Mouse (Mus musculus) ES-Bruce4 (cell line): ENCODE measurements at regions not wholly inside any gene's neighbourhood (a gene's known extent, or its start where the extent isn't known, plus 50 kb on each side); places are given as distances from the start of the nearest gene placed in this dataset.

Experiments used
- H3K27ac ChIP-seq: 2 replicates; pipeline ENCODE4 v1.5.1; 2012; ENCODE audit warnings: low read length, inconsistent platforms; ENCODE audit not compliant: insufficient read depth
- H3K27me3 ChIP-seq: 2 replicates; pipeline ENCODE4 v1.6.1; 2012; ENCODE audit warnings: mild to moderate bottlenecking, low read length, inconsistent platforms; ENCODE audit not compliant: control insufficient read depth, poor library complexity, insufficient read depth, severe bottlenecking
- H3K36me3 ChIP-seq: 2 replicates; pipeline ENCODE4 v1.6.1; 2012; ENCODE audit warnings: inconsistent platforms, mild to moderate bottlenecking, low read length, moderate library complexity; ENCODE audit not compliant: control insufficient read depth, poor library complexity, insufficient read depth, severe bottlenecking
- H3K4me1 ChIP-seq: one replicate; pipeline ENCODE4 v1.8.1; 2011; ENCODE audit warnings: low read length; ENCODE audit not compliant: control insufficient read depth, insufficient read depth
- H3K4me3 ChIP-seq: 2 replicates; pipeline ENCODE4 v1.5.1; 2011; ENCODE audit warnings: low read depth, mild to moderate bottlenecking, low read length
- H3K9ac ChIP-seq: 2 replicates; pipeline ENCODE4 v1.6.1; 2012; ENCODE audit warnings: low read depth, mild to moderate bottlenecking, inconsistent platforms; ENCODE audit not compliant: poor library complexity, severe bottlenecking
- H3K9me3 ChIP-seq: replicated peaks from 2 replicates; pipeline ENCODE4 v1.6.1; 2012; ENCODE audit warnings: mild to moderate bottlenecking, low read length, inconsistent platforms; ENCODE audit not compliant: control insufficient read depth, poor library complexity, insufficient read depth, severe bottlenecking
- CTCF ChIP-seq: IDR thresholded peaks from one replicate; pipeline ENCODE4 v1.8.1; 2011; ENCODE audit warnings: low read depth, low read length
- EP300 ChIP-seq: IDR thresholded peaks from 2 replicates; pipeline ENCODE4 v1.6.1; 2011; ENCODE audit warnings: low read depth, low read length; ENCODE audit not compliant: insufficient read depth
- POLR2A ChIP-seq: IDR thresholded peaks from one replicate; pipeline ENCODE4 v1.8.1; 2011; ENCODE audit warnings: low read length; ENCODE audit not compliant: insufficient read depth

- no peaks in the 10 kb centered on the region for H3K9me3 ChIP-seq
- no peak overlapping the region for H3K4me3 ChIP-seq
- H3K36me3 ChIP-seq: no peaks in the 10 kb centered on the region
- H3K27me3 ChIP-seq: no peaks in the 10 kb centered on the region
- H3K27ac ChIP-seq: no peak overlapping the region
- TF ChIP-seq POLR2A (no peak), CTCF (no peak)
- no peaks in the 10 kb centered on the region for H3K4me1 ChIP-seq
- H3K9ac ChIP-seq: no peak overlapping the region
Observed at GRCm38 (mm10) chr10:84143674-84144343, 296.6 kb downstream of the Nuak1 start.

GRCm38 (mm10) chr10:84144344-84144687, 296.1 kb downstream of the Nuak1 start:
- no peaks in the 10 kb centered on the region for H3K27me3 ChIP-seq
- H3K4me1 ChIP-seq: no peaks in the 10 kb centered on the region
- H3K9me3 ChIP-seq: no peaks in the 10 kb centered on the region
- H3K9ac ChIP-seq: no peak overlapping the region
- no peak overlapping the region for H3K4me3 ChIP-seq
- no peaks in the 10 kb centered on the region for H3K36me3 ChIP-seq
- no peak overlapping the region for H3K27ac ChIP-seq
- TF ChIP-seq EP300 (no peak), POLR2A (no peak), CTCF (no peak)

GRCm38 (mm10) chr10:84147305-84147984, 293.0 kb downstream of the Nuak1 start:
- H3K9me3 ChIP-seq: no peaks in the 10 kb centered on the region

GRCm38 (mm10) chr10:84163752-84164151, 276.6 kb downstream of the Nuak1 start:
- Histone ChIP-seq H3K9me3 (no peaks in the 10 kb centered on the region), H3K4me3 (no peak overlapping the region), H3K9ac (no peak overlapping the region), H3K36me3 (no peaks in the 10 kb centered on the region), H3K27me3 (no peaks in the 10 kb centered on the region), H3K27ac (no peak overlapping the region), H3K4me1 (no peaks in the 10 kb centered on the region)
- TF ChIP-seq EP300: no peak
- TF ChIP-seq POLR2A: no peak
- TF ChIP-seq CTCF: no peak

More at GRCm38 (mm10) chr10:84147305-84147984, 293.0 kb downstream of the Nuak1 start:
- H3K4me3 ChIP-seq: no peak overlapping the region
- H3K27me3 ChIP-seq: no peaks in the 10 kb centered on the region
- no peak overlapping the region for H3K27ac ChIP-seq
- H3K4me1 ChIP-seq: no peaks in the 10 kb centered on the region
- no peak overlapping the region for H3K9ac ChIP-seq
- H3K36me3 ChIP-seq: no peaks in the 10 kb centered on the region
- no peak for TF ChIP-seq EP300
- no peak for TF ChIP-seq CTCF
- no peak for TF ChIP-seq POLR2A

- Histone ChIP-seq H3K9ac (no peak overlapping the region), H3K27ac (no peak overlapping the region), H3K4me3 (no peak overlapping the region), H3K27me3 (no peaks in the 10 kb centered on the region), H3K36me3 (no peaks in the 10 kb centered on the region), H3K4me1 (no peaks in the 10 kb centered on the region), H3K9me3 (no peaks in the 10 kb centered on the region)
- no peak for TF ChIP-seq POLR2A
- no peak for TF ChIP-seq CTCF
- TF ChIP-seq EP300: no peak
Observed at GRCm38 (mm10) chr10:84165832-84166567, 274.4 kb downstream of the Nuak1 start.

GRCm38 (mm10) chr10:84166568-84166905, 273.9 kb downstream of the Nuak1 start:
- Histone ChIP-seq H3K4me3 (no peak overlapping the region), H3K27ac (no peak overlapping the region), H3K9me3 (no peaks in the 10 kb centered on the region), H3K27me3 (no peaks in the 10 kb centered on the region), H3K9ac (no peak overlapping the region), H3K4me1 (no peaks in the 10 kb centered on the region), H3K36me3 (no peaks in the 10 kb centered on the region)
- TF ChIP-seq POLR2A: no peak
- TF ChIP-seq CTCF: no peak
- TF ChIP-seq EP300: no peak
